Mouse (Mus musculus) natural killer cell, adult 2 months (primary cell): ENCODE data around the gene Cfap99.

Source experiments
- DNase-seq, 2 experiments: peaks; one replicate each; pipeline ENCODE4 v3.0.0; 2022; ENCODE audit warnings: low spot score in 2 of 2

The Cfap99 gene

GRCm38 (mm10) chr5:34330136-34330535, 41.7 kb downstream of the Cfap99 start:
- DNase-seq, result no peak

- no peak for DNase-seq
These were observed 45.7 kb downstream of the Cfap99 start for GRCm38 (mm10) chr5:34334081-34334480.

- no peak for DNase-seq
These were observed 47.2 kb downstream of the Cfap99 start for GRCm38 (mm10) chr5:34335539-34336096.

- DNase-seq, result peak; percentile 97 to 98
These were observed 47.8 kb downstream of the Cfap99 start, which contains the start of gene Rnf4 for GRCm38 (mm10) chr5:34336097-34336774. Gene Rnf4 (plus strand): TSS chr5:34336289.

- peak; percentile 71 to 72 for DNase-seq
These were observed 48.5 kb downstream of the Cfap99 start for GRCm38 (mm10) chr5:34336775-34337450.

GRCm38 (mm10) chr5:34340246-34340645, 51.8 kb downstream of the Cfap99 start:
- DNase-seq, result no peak

- no peak for DNase-seq
These were observed 63.8 kb downstream of the Cfap99 start for GRCm38 (mm10) chr5:34352084-34352631.

- DNase-seq, result no peak
These were observed 71.9 kb downstream of the Cfap99 start for GRCm38 (mm10) chr5:34360261-34360660.

GRCm38 (mm10) chr5:34363115-34363514, 74.7 kb downstream of the Cfap99 start:
- DNase-seq, result no peak

- no peak for DNase-seq
These were observed 80.3 kb downstream of the Cfap99 start for GRCm38 (mm10) chr5:34368551-34369290.

- peak; percentile 93 to 97 for DNase-seq
These were observed 81.1 kb downstream of the Cfap99 start, which contains the start of gene Fam193a for GRCm38 (mm10) chr5:34369341-34370021. Gene Fam193a (plus strand): TSS chr5:34369933.

- peak; percentile 11 to 15 for DNase-seq
These were observed 81.8 kb downstream of the Cfap99 start for GRCm38 (mm10) chr5:34370022-34370823.

GRCm38 (mm10) chr5:34370840-34371239, 82.4 kb downstream of the Cfap99 start:
- DNase-seq, result no peak

GRCm38 (mm10) chr5:34372141-34372540, 83.7 kb downstream of the Cfap99 start:
- DNase-seq, result no peak

- no peak for DNase-seq
These were observed 84.1 kb downstream of the Cfap99 start for GRCm38 (mm10) chr5:34372541-34372940.
